Mouse (Mus musculus): ENCODE results near the gene Ltbp1. TPM values are rescaled to one million over a fixed set of nuclear protein-coding genes. Genes with fewer than 3 reads are reported as not detected.
"Not testable (repeated sequence)": the region's sequence is repeated elsewhere in the genome, so short reads cannot be mapped to it uniquely, and the experiment has no call there.

Gene Ltbp1
- total and polyA plus RNA-seq, 3 experiments, result 12.7 to 15.1 (median 13.0) TPM

- DNase-seq, result no peak
Measured at GRCm38 (mm10) chr17:75115594-75115993, 110.2 kb downstream of the Ltbp1 start.

- DNase-seq, result no peak
Measured at GRCm38 (mm10) chr17:75118896-75119295, 113.5 kb downstream of the Ltbp1 start.

- peak; percentile 52 for DNase-seq
Measured at GRCm38 (mm10) chr17:75119422-75119821, 114.1 kb downstream of the Ltbp1 start.

DNA sequence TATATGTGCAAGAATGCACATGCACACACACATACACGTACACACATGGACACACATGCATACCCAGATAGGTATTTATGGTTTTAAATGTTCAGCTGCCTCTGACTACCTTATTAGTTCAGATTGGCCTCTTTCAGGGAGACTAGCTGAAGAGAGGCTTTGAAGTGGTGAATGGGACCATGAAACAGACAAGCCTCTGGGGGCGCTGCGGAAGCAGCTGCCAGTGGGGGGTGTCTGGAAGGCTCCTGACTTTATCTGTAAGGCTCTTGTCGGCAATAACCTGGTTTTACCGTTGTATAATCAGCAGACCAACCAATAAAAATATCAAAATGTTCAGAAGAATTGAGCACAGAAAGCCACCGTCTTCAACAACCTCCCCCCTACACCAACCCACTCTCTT is 114.7 kb downstream of the Ltbp1 start:
- no peak for DNase-seq

DNA sequence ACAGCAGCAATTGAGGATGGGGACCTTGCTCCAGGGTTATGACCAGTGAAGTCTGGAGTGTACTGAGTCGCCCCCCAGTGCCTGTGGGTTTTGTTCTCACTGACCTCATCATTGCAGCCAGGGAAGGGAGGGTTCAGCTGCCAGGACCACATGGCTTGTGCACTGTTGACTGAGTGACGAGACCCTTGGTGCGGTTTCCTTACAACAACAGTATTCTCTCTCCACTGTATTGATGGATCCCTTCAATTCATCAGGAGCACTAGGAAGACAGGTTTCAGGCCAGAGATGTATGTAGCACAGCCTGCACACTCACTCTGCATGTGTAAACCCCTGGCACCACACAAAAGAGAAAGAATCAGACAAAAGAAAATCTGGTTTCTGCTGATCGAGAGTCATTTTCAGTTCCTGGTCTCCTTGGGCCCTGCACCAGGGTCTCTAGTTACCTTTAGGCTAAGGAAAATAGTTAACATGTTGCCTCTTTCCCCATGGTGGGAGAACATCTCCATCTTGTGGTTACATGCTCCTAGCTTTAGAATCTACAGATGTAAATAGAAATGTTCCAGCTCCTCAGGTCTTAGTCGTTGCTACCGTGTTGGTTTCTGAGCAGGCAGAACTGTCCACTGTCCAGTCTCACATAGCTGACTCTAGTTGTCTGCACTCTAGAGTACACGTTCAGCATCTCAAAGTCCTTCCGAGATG is 117.4 kb downstream of the Ltbp1 start:
- no peak for DNase-seq

- peak; percentile 21 for DNase-seq
Measured at GRCm38 (mm10) chr17:75128337-75128935, 123.1 kb downstream of the Ltbp1 start.

GRCm38 (mm10) chr17:75133983-75134382 is 128.6 kb downstream of the Ltbp1 start:
- DNase-seq, result no peak

DNA sequence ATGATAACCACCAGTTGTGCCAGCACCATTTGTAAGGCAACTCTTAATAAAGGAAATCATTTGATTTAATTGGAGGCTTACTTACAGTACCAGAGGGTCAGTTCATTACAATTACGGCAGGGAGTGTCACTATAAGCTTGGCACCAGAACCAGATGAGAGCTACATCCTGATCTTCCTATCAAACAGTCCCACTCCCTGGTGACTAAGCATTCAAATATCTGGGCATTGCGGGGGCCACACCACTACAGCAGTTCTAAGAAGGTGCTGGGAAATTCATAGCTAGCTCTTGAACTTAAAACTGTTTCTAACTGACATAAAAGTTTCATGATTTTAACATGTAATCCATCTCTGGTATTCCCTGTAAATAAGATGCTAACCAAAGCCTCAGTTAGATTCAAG is 134.4 kb downstream of the Ltbp1 start:
- no peak for DNase-seq

- not testable (repeated sequence) for DNase-seq
Measured at GRCm38 (mm10) chr17:75142845-75143244, 137.5 kb downstream of the Ltbp1 start.

- no peak for DNase-seq
Measured at GRCm38 (mm10) chr17:75143927-75144326, 138.6 kb downstream of the Ltbp1 start.

DNA sequence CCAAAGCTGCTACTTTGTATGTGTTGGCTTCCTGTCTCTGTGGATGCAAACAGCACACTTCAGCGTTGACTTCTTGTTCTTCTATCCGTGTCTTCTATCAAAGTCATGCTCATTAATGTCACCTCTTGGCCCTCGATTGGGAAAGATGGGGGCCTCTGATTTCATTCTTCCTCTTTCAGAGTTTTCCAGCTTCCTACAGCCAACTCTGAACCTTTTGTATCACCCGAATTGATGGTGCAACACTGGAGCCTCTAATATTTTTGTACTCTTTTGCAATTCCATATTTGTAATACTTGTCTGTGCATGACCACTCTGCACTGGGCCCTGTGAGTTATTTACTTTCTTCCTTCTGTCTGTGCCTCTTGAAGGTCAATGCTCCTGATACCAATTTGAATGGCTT is 141.8 kb downstream of the Ltbp1 start:
- no peak for DNase-seq

- DNase-seq, result peak; percentile 48
Measured at GRCm38 (mm10) chr17:75151800-75152199, 146.4 kb downstream of the Ltbp1 start.

DNA sequence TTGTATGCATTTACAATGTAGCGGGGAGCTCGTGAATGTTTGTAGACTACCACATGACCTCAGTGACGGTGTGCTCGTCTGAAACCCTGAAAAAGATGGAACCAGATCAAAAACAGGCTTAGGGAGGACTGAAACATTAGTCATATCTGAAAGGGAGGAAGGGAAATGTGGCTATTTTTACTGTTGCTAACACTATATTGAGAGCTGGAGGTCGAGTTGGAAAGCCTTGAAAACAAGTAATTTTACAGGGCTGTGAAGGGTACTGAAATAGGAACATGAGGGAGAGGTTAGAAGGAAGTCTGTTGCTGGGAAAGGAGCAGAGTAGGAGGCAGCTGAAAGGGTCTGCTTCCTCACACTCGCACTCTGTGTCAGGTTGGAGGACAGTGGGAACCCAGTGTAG is 147.7 kb downstream of the Ltbp1 start:
- peak; percentile 10 for DNase-seq

DNA sequence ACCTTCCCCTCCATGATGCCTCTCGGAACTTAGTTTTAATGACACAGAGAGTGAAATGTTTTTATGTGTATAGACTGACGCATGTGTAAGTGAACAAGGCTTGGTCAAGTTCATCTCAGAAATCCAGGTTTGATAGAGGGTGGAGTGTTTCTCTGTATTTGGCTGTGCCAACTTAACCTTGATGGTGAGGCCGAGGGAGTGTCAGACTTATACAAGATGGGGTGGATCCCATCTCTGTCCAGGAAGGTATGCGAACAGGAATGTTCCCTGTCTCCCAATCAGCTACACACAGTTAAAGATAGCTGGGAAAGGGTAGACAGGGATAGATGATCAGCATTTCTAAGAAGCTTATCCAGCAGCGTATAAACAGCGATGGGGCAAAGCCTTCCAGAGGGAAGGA is 153.0 kb downstream of the Ltbp1 start:
- no peak for DNase-seq

DNA sequence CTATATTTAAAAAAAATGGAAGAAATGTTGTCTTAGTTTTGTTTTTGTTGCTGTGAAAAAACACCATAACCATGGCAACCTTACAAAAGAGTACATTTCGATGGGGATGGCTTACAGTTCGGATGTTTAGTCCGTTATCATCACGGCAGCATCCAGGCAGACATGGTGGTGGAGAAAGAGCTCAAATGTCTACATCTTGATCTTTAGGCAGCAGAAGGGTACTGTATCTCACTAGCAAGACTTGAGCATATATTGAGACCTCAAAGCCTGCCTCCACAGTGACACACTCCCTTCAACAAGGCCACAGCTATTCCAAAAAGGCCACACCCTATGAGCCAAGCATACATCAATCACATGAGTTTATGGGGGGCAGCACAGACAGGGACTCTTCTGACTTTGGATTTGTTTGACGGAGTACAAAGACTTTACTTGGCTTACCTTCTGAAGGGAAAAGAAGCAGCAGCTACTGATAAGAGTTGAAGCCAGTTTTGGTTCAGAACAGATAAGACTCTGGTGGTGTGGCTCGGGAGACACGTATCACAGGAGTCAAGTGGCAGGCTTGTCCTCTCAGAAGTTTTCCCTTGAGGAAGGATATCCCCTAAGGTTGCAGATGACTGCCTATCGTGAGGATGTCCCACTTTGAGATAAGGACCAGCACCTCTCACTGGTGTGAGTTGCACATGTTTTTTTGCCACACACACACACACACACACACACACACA is 153.9 kb downstream of the Ltbp1 start:
- DNase-seq, result no peak

GRCm38 (mm10) chr17:75161062-75161461 is 155.7 kb downstream of the Ltbp1 start:
- DNase-seq, result no peak

DNA sequence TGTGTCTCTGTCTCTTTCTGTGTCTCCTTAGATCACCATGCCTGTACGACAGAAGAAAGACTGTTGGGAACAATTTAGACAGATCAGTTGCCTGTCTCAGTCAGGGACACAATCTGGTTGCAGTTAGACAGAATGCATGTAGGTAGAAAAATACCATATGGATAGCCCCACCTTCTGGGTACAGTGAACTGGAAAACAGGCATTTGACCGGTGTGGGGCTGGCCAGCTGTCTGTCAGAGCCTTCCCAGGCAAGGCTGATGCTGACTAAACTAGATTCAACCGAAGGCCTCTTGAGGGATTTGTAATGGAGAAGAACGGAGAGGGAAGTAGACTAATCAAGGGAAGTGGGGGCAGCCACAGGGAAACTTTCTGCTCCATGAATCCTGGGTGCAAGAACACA is 156.6 kb downstream of the Ltbp1 start:
- DNase-seq, result no peak

GRCm38 (mm10) chr17:75164566-75164965 is 159.2 kb downstream of the Ltbp1 start:
- DNase-seq, result no peak

DNA sequence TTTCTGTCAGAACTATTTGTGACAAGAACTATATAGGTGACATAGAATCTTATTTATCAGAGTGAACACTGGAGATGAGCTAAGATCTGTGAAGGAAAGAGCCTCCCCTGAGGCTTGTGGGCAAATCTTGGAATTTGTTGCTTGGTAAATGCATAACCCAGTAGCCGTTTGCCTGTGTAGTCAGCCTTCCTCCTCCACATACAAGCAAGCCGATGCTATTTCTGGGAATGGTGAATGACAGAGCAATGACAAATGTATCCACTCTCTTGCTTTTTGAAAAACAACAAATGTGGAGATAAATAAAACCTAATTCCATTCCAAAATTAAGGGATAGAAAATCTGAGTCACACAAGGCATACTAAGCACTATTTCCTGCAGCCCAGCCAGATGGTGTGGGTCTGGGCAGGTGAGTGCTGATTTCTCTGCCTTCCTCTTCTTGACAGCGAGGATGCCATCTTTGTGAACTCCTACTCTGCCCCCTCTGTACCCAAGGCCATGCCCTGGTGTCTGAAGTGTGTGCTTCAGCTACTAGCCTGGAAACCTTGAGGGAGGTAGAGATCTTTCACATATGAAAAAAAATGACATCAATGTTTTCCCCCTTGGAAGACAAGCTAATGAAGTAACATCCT is 163.3 kb downstream of the Ltbp1 start:
- DNase-seq, result no peak

GRCm38 (mm10) chr17:75171659-75172058 is 166.3 kb downstream of the Ltbp1 start:
- DNase-seq, result no peak

DNA sequence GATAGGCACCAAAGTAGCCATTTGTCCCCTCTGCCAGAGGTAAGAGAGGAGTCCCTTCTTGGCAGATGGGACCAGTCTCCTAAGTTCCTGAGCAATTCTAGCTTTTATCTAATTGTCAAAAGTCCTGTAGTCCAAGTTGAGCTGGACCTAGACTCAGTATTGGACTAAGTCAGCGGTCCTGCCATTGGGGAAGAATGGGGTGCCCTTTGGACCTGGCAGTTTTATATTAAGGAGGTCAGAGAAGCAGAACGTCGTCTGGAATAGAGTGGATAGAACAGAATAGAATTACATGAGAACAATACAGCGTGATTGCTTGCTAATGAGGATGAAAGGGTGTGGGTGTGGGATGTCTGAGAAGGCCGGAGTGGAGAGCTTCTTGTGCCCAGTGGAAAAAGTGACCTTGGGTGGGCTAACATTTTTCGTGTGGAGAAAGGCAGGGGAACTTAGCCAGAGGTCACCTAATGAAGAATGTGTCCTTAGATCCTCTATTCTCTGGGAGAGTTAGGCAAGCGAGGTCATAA is 167.4 kb downstream of the Ltbp1 start:
- no peak for DNase-seq

DNA sequence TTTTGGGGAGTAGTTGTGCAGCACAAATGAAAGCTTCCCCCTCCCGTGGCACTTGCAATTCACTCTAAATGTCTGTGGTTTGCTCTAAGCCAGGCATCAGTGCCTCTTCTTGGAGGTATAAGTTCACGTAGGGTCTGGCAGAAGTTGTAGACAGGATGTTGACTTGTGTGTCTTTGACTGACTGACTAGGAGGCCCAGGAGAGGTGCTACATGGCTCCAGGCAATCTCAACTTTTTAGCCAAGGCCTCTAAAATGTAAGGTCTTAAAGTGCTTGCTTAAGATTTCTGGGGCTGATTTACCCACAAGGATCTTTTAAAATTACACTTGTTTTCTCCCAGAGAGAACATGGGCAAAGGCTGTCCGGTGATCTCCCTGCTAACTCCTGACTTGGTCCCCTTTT is 169.1 kb downstream of the Ltbp1 start:
- DNase-seq, result no peak

Data from adrenal gland, adult 2 months (tissue).